Mouse (Mus musculus): ENCODE data around the gene Themis. TPM values are rescaled to one million over a fixed set of nuclear protein-coding genes. Genes with fewer than 3 reads are reported as not detected.
A peak's percentile ranks its signal among the peaks of the same experiment; 100 is the strongest.

Gene Themis
- polyA plus RNA-seq, 1 experiment, result not detected

- Histone ChIP-seq H3K27ac (ENCODE audit: insufficient read depth, low read length) (no peak overlapping the region), H3K4me1 (ENCODE audit: control insufficient read depth, insufficient read depth, low read length) (no peaks in the 10 kb centered on the region), H3K27me3 (ENCODE audit: control insufficient read depth, insufficient read depth, low read length) (no peaks in the 10 kb centered on the region), H3K4me3 (replicated peaks; ENCODE audit: insufficient read depth, low read depth, low read length) (no peak overlapping the region)
- no peak for DNase-seq
- TF ChIP-seq POLR2A (IDR thresholded peaks at IDR 0.05; ENCODE audit: borderline replicate concordance, insufficient read depth, low read length) (no peak), CTCF (IDR thresholded peaks at IDR 0.05; ENCODE audit: borderline replicate concordance, insufficient read depth, low read depth, low read length) (no peak)
These were observed 13.4 kb upstream of the Themis start for GRCm38 (mm10) chr10:28654733-28655132.

- Histone ChIP-seq H3K27ac (ENCODE audit: insufficient read depth, low read length) (no peak overlapping the region), H3K27me3 (ENCODE audit: control insufficient read depth, insufficient read depth, low read length) (no peaks in the 10 kb centered on the region), H3K4me1 (ENCODE audit: control insufficient read depth, insufficient read depth, low read length) (no peaks in the 10 kb centered on the region), H3K4me3 (replicated peaks; ENCODE audit: insufficient read depth, low read depth, low read length) (no peak overlapping the region)
- DNase-seq, result no peak
- TF ChIP-seq POLR2A (IDR thresholded peaks at IDR 0.05; ENCODE audit: borderline replicate concordance, insufficient read depth, low read length), result no peak
- WGBS, result 22% methylated on average over 6 of the region's 6 CpGs
These were observed 3.0 kb upstream of the Themis start for GRCm38 (mm10) chr10:28665141-28665540.

GRCm38 (mm10) chr10:28673931-28674330, 5.8 kb downstream of the Themis start:
- H3K27ac ChIP-seq (ENCODE audit: insufficient read depth, low read length), result no peak overlapping the region
- 85% methylated on average over 3 of the region's 3 CpGs for WGBS
- no peaks in the 10 kb centered on the region for H3K27me3 ChIP-seq (ENCODE audit: control insufficient read depth, insufficient read depth, low read length)
- DNase-seq, result no peak
- H3K4me3 ChIP-seq (replicated peaks; ENCODE audit: insufficient read depth, low read depth, low read length), result no peak overlapping the region
- TF ChIP-seq POLR2A (IDR thresholded peaks at IDR 0.05; ENCODE audit: borderline replicate concordance, insufficient read depth, low read length) (no peak), CTCF (IDR thresholded peaks at IDR 0.05; ENCODE audit: borderline replicate concordance, insufficient read depth, low read depth, low read length) (no peak)
- H3K4me1 ChIP-seq (ENCODE audit: control insufficient read depth, insufficient read depth, low read length), result no peaks in the 10 kb centered on the region

- no peak overlapping the region for H3K27ac ChIP-seq (ENCODE audit: insufficient read depth, low read length)
- 89% methylated on average over 2 of the region's 2 CpGs for WGBS
- H3K4me3 ChIP-seq (replicated peaks; ENCODE audit: insufficient read depth, low read depth, low read length), result no peak overlapping the region
- TF ChIP-seq CTCF (IDR thresholded peaks at IDR 0.05; ENCODE audit: borderline replicate concordance, insufficient read depth, low read depth, low read length) (no peak), POLR2A (IDR thresholded peaks at IDR 0.05; ENCODE audit: borderline replicate concordance, insufficient read depth, low read length) (no peak)
- no peak for DNase-seq
- H3K4me1 ChIP-seq (ENCODE audit: control insufficient read depth, insufficient read depth, low read length), result no peaks in the 10 kb centered on the region
- H3K27me3 ChIP-seq (ENCODE audit: control insufficient read depth, insufficient read depth, low read length), result no peaks in the 10 kb centered on the region
These were observed 7.2 kb downstream of the Themis start for GRCm38 (mm10) chr10:28675337-28675736.

- no peak for DNase-seq
- no peaks in the 10 kb centered on the region for H3K4me1 ChIP-seq (ENCODE audit: control insufficient read depth, insufficient read depth, low read length)
- 90% methylated on average over 6 of the region's 6 CpGs for WGBS
- no peak overlapping the region for H3K27ac ChIP-seq (ENCODE audit: insufficient read depth, low read length)
- no peak overlapping the region for H3K4me3 ChIP-seq (replicated peaks; ENCODE audit: insufficient read depth, low read depth, low read length)
- H3K27me3 ChIP-seq (ENCODE audit: control insufficient read depth, insufficient read depth, low read length), result no peaks in the 10 kb centered on the region
- no peak for TF ChIP-seq POLR2A (IDR thresholded peaks at IDR 0.05; ENCODE audit: borderline replicate concordance, insufficient read depth, low read length)
These were observed 26.8 kb downstream of the Themis start for GRCm38 (mm10) chr10:28694981-28695380.

- TF ChIP-seq CTCF (IDR thresholded peaks at IDR 0.05; ENCODE audit: borderline replicate concordance, insufficient read depth, low read depth, low read length), result no peak
- TF ChIP-seq POLR2A (IDR thresholded peaks at IDR 0.05; ENCODE audit: borderline replicate concordance, insufficient read depth, low read length), result no peak
- Histone ChIP-seq H3K27me3 (ENCODE audit: control insufficient read depth, insufficient read depth, low read length) (no peaks in the 10 kb centered on the region), H3K4me1 (ENCODE audit: control insufficient read depth, insufficient read depth, low read length) (no peaks in the 10 kb centered on the region), H3K27ac (ENCODE audit: insufficient read depth, low read length) (no peak overlapping the region), H3K4me3 (replicated peaks; ENCODE audit: insufficient read depth, low read depth, low read length) (no peak overlapping the region)
- no peak for DNase-seq
- 94% methylated on average over 1 of the region's 1 CpGs for WGBS
These were observed 27.9 kb downstream of the Themis start for GRCm38 (mm10) chr10:28696032-28696431.

GRCm38 (mm10) chr10:28698175-28698574, 30.0 kb downstream of the Themis start:
- no peak for DNase-seq
- Histone ChIP-seq H3K27me3 (ENCODE audit: control insufficient read depth, insufficient read depth, low read length) (no peaks in the 10 kb centered on the region), H3K27ac (ENCODE audit: insufficient read depth, low read length) (no peak overlapping the region), H3K4me3 (replicated peaks; ENCODE audit: insufficient read depth, low read depth, low read length) (no peak overlapping the region), H3K4me1 (ENCODE audit: control insufficient read depth, insufficient read depth, low read length) (no peaks in the 10 kb centered on the region)
- no peak for TF ChIP-seq CTCF (IDR thresholded peaks at IDR 0.05; ENCODE audit: borderline replicate concordance, insufficient read depth, low read depth, low read length)
- no peak for TF ChIP-seq POLR2A (IDR thresholded peaks at IDR 0.05; ENCODE audit: borderline replicate concordance, insufficient read depth, low read length)

GRCm38 (mm10) chr10:28721828-28722227, 53.7 kb downstream of the Themis start:
- WGBS, result 78% methylated on average over 3 of the region's 3 CpGs
- H3K27ac ChIP-seq (ENCODE audit: insufficient read depth, low read length), result no peak overlapping the region
- no peaks in the 10 kb centered on the region for H3K4me1 ChIP-seq (ENCODE audit: control insufficient read depth, insufficient read depth, low read length)
- no peak for TF ChIP-seq POLR2A (IDR thresholded peaks at IDR 0.05; ENCODE audit: borderline replicate concordance, insufficient read depth, low read length)
- no peak for TF ChIP-seq CTCF (IDR thresholded peaks at IDR 0.05; ENCODE audit: borderline replicate concordance, insufficient read depth, low read depth, low read length)
- no peaks in the 10 kb centered on the region for H3K27me3 ChIP-seq (ENCODE audit: control insufficient read depth, insufficient read depth, low read length)
- H3K4me3 ChIP-seq (replicated peaks; ENCODE audit: insufficient read depth, low read depth, low read length), result no peak overlapping the region
- DNase-seq, result peak in 1 of 2 experiments; percentile 2

- 39% methylated on average over 7 of the region's 7 CpGs for WGBS
- H3K27me3 ChIP-seq (ENCODE audit: control insufficient read depth, insufficient read depth, low read length), result no peaks in the 10 kb centered on the region
- no peak overlapping the region for H3K27ac ChIP-seq (ENCODE audit: insufficient read depth, low read length)
- H3K4me3 ChIP-seq (replicated peaks; ENCODE audit: insufficient read depth, low read depth, low read length), result no peak overlapping the region
- H3K4me1 ChIP-seq (ENCODE audit: control insufficient read depth, insufficient read depth, low read length), result no peaks in the 10 kb centered on the region
- TF ChIP-seq CTCF (IDR thresholded peaks at IDR 0.05; ENCODE audit: borderline replicate concordance, insufficient read depth, low read depth, low read length), result no peak
- TF ChIP-seq POLR2A (IDR thresholded peaks at IDR 0.05; ENCODE audit: borderline replicate concordance, insufficient read depth, low read length), result no peak
- DNase-seq, result peak in 1 of 2 experiments; percentile 11
These were observed 55.1 kb downstream of the Themis start for GRCm38 (mm10) chr10:28723266-28723665.
